Comparison of ENCODE assay signal across 10 mouse cellular contexts in the genomic region with DNA sequence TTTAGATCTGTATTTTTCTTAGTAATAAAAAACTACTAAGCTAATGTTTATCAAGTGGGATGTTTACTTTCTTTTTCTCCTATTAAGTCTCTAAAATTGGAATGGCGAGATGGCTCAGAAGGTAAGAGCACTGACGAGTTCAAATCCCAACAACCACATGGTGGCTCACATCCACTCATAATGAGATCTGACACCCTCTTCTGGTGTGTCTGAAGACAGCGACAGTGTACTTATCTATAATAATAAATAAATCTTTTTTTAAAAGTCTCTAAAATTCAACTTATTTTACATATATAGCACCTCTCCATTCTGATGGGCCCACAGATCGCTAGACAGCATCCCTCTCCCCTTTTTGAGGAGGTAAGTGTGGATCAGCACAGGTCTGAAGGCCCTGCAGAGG. TPM values are rescaled to one million over a fixed set of nuclear protein-coding genes. Genes with fewer than 3 reads are reported as not detected.
DNase-seq lines count a peak whose midpoint lies in the region; ATAC-seq and TF ChIP-seq lines count a peak whose summit lies in the region.
"Had no signal": no experiment of that assay in that cellular context is flagged by ENCODE, and none has a peak within 500 bp of the region (broad histone marks: within the 10 kb centered on the region; RNA-seq: fewer than 3 reads in every experiment).

No protein-coding gene starts in this region.

- H3K36me3 ChIP-seq in kidney, embryonic 15.5 days: peaks cover 10% of the 10 kb centered on the region; the same call in 1 of the 2 replicates
- H3K36me3 ChIP-seq in embryonic facial prominence, embryonic 15.5 days: 0 out of 2 replicates have a peak, but pooled peaks cover 9% of the 10 kb centered on the region
- H3K36me3 ChIP-seq in hindbrain, postnatal 0 days (ENCODE audit: insufficient read depth, low read length): 0 out of 2 replicates have a peak, but pooled peaks cover 5% of the 10 kb centered on the region
- H3K36me3 ChIP-seq in midbrain, embryonic 14.5 days (ENCODE audit: control insufficient read depth, insufficient read depth, low read length): peaks cover 3% of the 10 kb centered on the region

- TF ChIP-seq CTCF in hindbrain, postnatal 0 days (IDR thresholded peaks at IDR 0.05; ENCODE audit: low read depth): no peak; the same call in 1 of the 2 replicates

- ATAC-seq in kidney, embryonic 15.5 days (replicated peaks; ENCODE audit: low FRiP score): no peak
- no peak for ATAC-seq in embryonic facial prominence, embryonic 15.5 days (ENCODE audit: insufficient number of reproducible peaks, low FRiP score, low TSS enrichment, low read depth)
- no peak for ATAC-seq in hindbrain, postnatal 0 days
- ATAC-seq in midbrain, embryonic 14.5 days (ENCODE audit: low FRiP score, low TSS enrichment): no peak

- H3K4me3 ChIP-seq in kidney, embryonic 15.5 days (replicated peaks): peak overlapping the region; percentile 77
- no peak overlapping the region for H3K4me3 ChIP-seq in embryonic facial prominence, embryonic 15.5 days (replicated peaks)
- H3K4me3 ChIP-seq in hindbrain, postnatal 0 days (ENCODE audit: low read length): peak overlapping the region; percentile 73; the same call in 1 of the 2 replicates
- no peak overlapping the region for H3K4me3 ChIP-seq in midbrain, embryonic 14.5 days (replicated peaks; ENCODE audit: low read depth, low read length)

- no peaks in the 10 kb centered on the region for H3K27me3 ChIP-seq in kidney, embryonic 15.5 days
- H3K27me3 ChIP-seq in embryonic facial prominence, embryonic 15.5 days: no peaks in the 10 kb centered on the region
- no peaks in the 10 kb centered on the region for H3K27me3 ChIP-seq in hindbrain, postnatal 0 days (ENCODE audit: insufficient read depth, low read length)
- H3K27me3 ChIP-seq in midbrain, embryonic 14.5 days (ENCODE audit: control insufficient read depth, insufficient read depth, low read length): no peaks in the 10 kb centered on the region

- H3K9ac ChIP-seq in kidney, embryonic 15.5 days: no peak overlapping the region
- no peak overlapping the region for H3K9ac ChIP-seq in embryonic facial prominence, embryonic 15.5 days
- no peak overlapping the region for H3K9ac ChIP-seq in hindbrain, postnatal 0 days (replicated peaks; ENCODE audit: low read length)
- no peak overlapping the region for H3K9ac ChIP-seq in midbrain, embryonic 14.5 days (replicated peaks; ENCODE audit: low read length)

- WGBS in kidney, embryonic 15.5 days: 57% methylated on average over 4 of the region's 4 CpGs
- 63% methylated on average over 4 of the region's 4 CpGs for WGBS in embryonic facial prominence, embryonic 15.5 days
- WGBS in hindbrain, postnatal 0 days: 45% methylated on average over 4 of the region's 4 CpGs
- 62% methylated on average over 4 of the region's 4 CpGs for WGBS in midbrain, embryonic 14.5 days

- no peaks in the 10 kb centered on the region for H3K9me3 ChIP-seq in kidney, embryonic 15.5 days (replicated peaks)
- H3K9me3 ChIP-seq in embryonic facial prominence, embryonic 15.5 days (replicated peaks): no peaks in the 10 kb centered on the region
- H3K9me3 ChIP-seq in hindbrain, postnatal 0 days (ENCODE audit: low read length): no peaks in the 10 kb centered on the region
- no peaks in the 10 kb centered on the region for H3K9me3 ChIP-seq in midbrain, embryonic 14.5 days (ENCODE audit: control insufficient read depth, low read length)

- peaks cover 24% of the 10 kb centered on the region for H3K4me1 ChIP-seq in kidney, embryonic 15.5 days
- H3K4me1 ChIP-seq in embryonic facial prominence, embryonic 15.5 days: peaks cover 22% of the 10 kb centered on the region
- H3K4me1 ChIP-seq in hindbrain, postnatal 0 days (ENCODE audit: insufficient read depth, low read length): peaks cover 12% of the 10 kb centered on the region
- H3K4me1 ChIP-seq in midbrain, embryonic 14.5 days (ENCODE audit: control insufficient read depth, insufficient read depth, low read length): peaks cover 11% of the 10 kb centered on the region; the same call in 1 of the 2 replicates

- H3K4me2 ChIP-seq in kidney, embryonic 15.5 days: peak overlapping the region; percentile 83
- 0 out of 2 replicates have a peak overlapping the region, but pooled peaks have one; percentile 92 for H3K4me2 ChIP-seq in embryonic facial prominence, embryonic 15.5 days (replicated peaks)
- H3K4me2 ChIP-seq in hindbrain, postnatal 0 days (ENCODE audit: low read depth, low read length): peak overlapping the region; percentile 77
- peak overlapping the region; percentile 87; the same call in 1 of the 2 replicates for H3K4me2 ChIP-seq in midbrain, embryonic 14.5 days (ENCODE audit: low read length)

- peak overlapping the region; percentile 75; the same call in 1 of the 2 replicates for H3K27ac ChIP-seq in kidney, embryonic 15.5 days
- no peak overlapping the region for H3K27ac ChIP-seq in embryonic facial prominence, embryonic 15.5 days (replicated peaks)
- no peak overlapping the region for H3K27ac ChIP-seq in hindbrain, postnatal 0 days
- H3K27ac ChIP-seq in midbrain, embryonic 14.5 days (replicated peaks; ENCODE audit: low read depth, low read length): no peak overlapping the region

- no peak for DNase-seq in kidney, adult 9 months
- no peak for DNase-seq in hindbrain, postnatal 0 days (ENCODE audit: low spot score)
- no peak for DNase-seq in midbrain, embryonic 14.5 days
- DNase-seq in spleen, postnatal 4 days (ENCODE audit: low spot score in 2 of 2): no peak
- DNase-seq in cerebellum, postnatal 4 days (ENCODE audit: low spot score in 2 of 2): no peak
- no peak for DNase-seq in thymus, postnatal 0 days (ENCODE audit: low spot score)
- DNase-seq: adrenal gland, postnatal 14 days; lung, postnatal 14 days had no signal

RNA-seq across cellular contexts. Expression of a gene that starts 1.1 kb away (rescaled TPM):
- 14.0 and 16.0 TPM in 2 replicates for polyA plus RNA-seq in kidney, embryonic 15.5 days (2015; fragmentation: Nextera tagmentation; extraction: Ambion mirVana)
- polyA plus RNA-seq in embryonic facial prominence, embryonic 15.5 days (2015; fragmentation: Nextera tagmentation; extraction: Ambion mirVana): 11.3 TPM in 2 replicates
- 12.0 and 14.2 TPM in 2 replicates for total RNA-seq in hindbrain, postnatal 0 days (2014; rRNA removed)
- polyA plus RNA-seq in hindbrain, postnatal 0 days (2015; fragmentation: Nextera tagmentation; extraction: Ambion mirVana): 9.1 and 10.0 TPM in 2 replicates
- 5.5 and 6.3 TPM in 2 replicates for polyA plus RNA-seq in midbrain, embryonic 14.5 days (2014; fragmentation: Nextera tagmentation; extraction: Ambion mirVana)
- 10.5 and 11.7 TPM in 2 replicates for polyA plus RNA-seq in thymus, postnatal 0 days (2015; fragmentation: Nextera tagmentation; extraction: Ambion mirVana)

RNA-seq across cellular contexts. Expression of a gene that starts 1.2 kb away (rescaled TPM):
- polyA plus RNA-seq in kidney, embryonic 15.5 days (2015; fragmentation: Nextera tagmentation; extraction: Ambion mirVana): 51.8 and 54.8 TPM in 2 replicates
- 54.5 and 62.3 TPM in 2 replicates for polyA plus RNA-seq in embryonic facial prominence, embryonic 15.5 days (2015; fragmentation: Nextera tagmentation; extraction: Ambion mirVana)
- 7.6 and 11.4 TPM in 2 replicates for total RNA-seq in hindbrain, postnatal 0 days (2014; rRNA removed)
- 117 and 130 TPM in 2 replicates for polyA plus RNA-seq in hindbrain, postnatal 0 days (2015; fragmentation: Nextera tagmentation; extraction: Ambion mirVana)
- 107 and 158 TPM in 2 replicates for polyA plus RNA-seq in midbrain, embryonic 14.5 days (2014; fragmentation: Nextera tagmentation; extraction: Ambion mirVana)
- 52.9 and 56.9 TPM in 2 replicates for polyA plus RNA-seq in thymus, postnatal 0 days (2015; fragmentation: Nextera tagmentation; extraction: Ambion mirVana)

RNA-seq across cellular contexts. Expression of a gene that starts 12.3 kb away (rescaled TPM):
- 0.18 TPM in 1 of 2 replicates, not detected in the other for polyA plus RNA-seq in kidney, embryonic 15.5 days (2015; fragmentation: Nextera tagmentation; extraction: Ambion mirVana)
- polyA plus RNA-seq in embryonic facial prominence, embryonic 15.5 days (2015; fragmentation: Nextera tagmentation; extraction: Ambion mirVana): 0.63 and 1.2 TPM in 2 replicates
- total RNA-seq in hindbrain, postnatal 0 days (2014; rRNA removed): not detected in 2 replicates
- polyA plus RNA-seq in hindbrain, postnatal 0 days (2015; fragmentation: Nextera tagmentation; extraction: Ambion mirVana): not detected in 2 replicates
- not detected in 2 replicates for polyA plus RNA-seq in midbrain, embryonic 14.5 days (2014; fragmentation: Nextera tagmentation; extraction: Ambion mirVana)
- polyA plus RNA-seq in thymus, postnatal 0 days (2015; fragmentation: Nextera tagmentation; extraction: Ambion mirVana): 0.36 and 0.43 TPM in 2 replicates
- total RNA-seq: adrenal gland, postnatal 14 days had no signal

RNA-seq across cellular contexts. Expression of a gene that starts 33.5 kb away (rescaled TPM):
- polyA plus RNA-seq in kidney, embryonic 15.5 days (2015; fragmentation: Nextera tagmentation; extraction: Ambion mirVana): 333 and 353 TPM in 2 replicates
- 298 and 312 TPM in 2 replicates for polyA plus RNA-seq in embryonic facial prominence, embryonic 15.5 days (2015; fragmentation: Nextera tagmentation; extraction: Ambion mirVana)
- 113 and 123 TPM in 2 replicates for total RNA-seq in hindbrain, postnatal 0 days (2014; rRNA removed)
- 183 and 189 TPM in 2 replicates for polyA plus RNA-seq in hindbrain, postnatal 0 days (2015; fragmentation: Nextera tagmentation; extraction: Ambion mirVana)
- polyA plus RNA-seq in midbrain, embryonic 14.5 days (2014; fragmentation: Nextera tagmentation; extraction: Ambion mirVana): 146 and 161 TPM in 2 replicates
- polyA plus RNA-seq in thymus, postnatal 0 days (2015; fragmentation: Nextera tagmentation; extraction: Ambion mirVana): 173 and 174 TPM in 2 replicates

RNA-seq across cellular contexts. Expression of a gene that starts 42.4 kb away (rescaled TPM):
- 40.8 and 50.4 TPM in 2 replicates for polyA plus RNA-seq in kidney, embryonic 15.5 days (2015; fragmentation: Nextera tagmentation; extraction: Ambion mirVana)
- 32.5 and 36.2 TPM in 2 replicates for polyA plus RNA-seq in embryonic facial prominence, embryonic 15.5 days (2015; fragmentation: Nextera tagmentation; extraction: Ambion mirVana)
- total RNA-seq in hindbrain, postnatal 0 days (2014; rRNA removed): 24.9 and 26.3 TPM in 2 replicates
- polyA plus RNA-seq in hindbrain, postnatal 0 days (2015; fragmentation: Nextera tagmentation; extraction: Ambion mirVana): 10.7 and 11.7 TPM in 2 replicates
- 5.9 and 7.6 TPM in 2 replicates for polyA plus RNA-seq in midbrain, embryonic 14.5 days (2014; fragmentation: Nextera tagmentation; extraction: Ambion mirVana)
- polyA plus RNA-seq in thymus, postnatal 0 days (2015; fragmentation: Nextera tagmentation; extraction: Ambion mirVana): 50.6 and 51.1 TPM in 2 replicates

Comparison
In these comparisons a context has a peak if more than half of its experiments do, and no peak if none do; other contexts are left out.
1. H3K4me3 ChIP-seq: peak in kidney, embryonic 15.5 days (single experiment) and hindbrain, postnatal 0 days (single experiment); none in embryonic facial prominence, embryonic 15.5 days (single experiment) and midbrain, embryonic 14.5 days (single experiment).
2. Peak in every context shown above with its lines, with median percentiles within 50 percentile points of each other: H3K4me2 ChIP-seq.